Mouse (Mus musculus) thymus, postnatal 25 days (tissue): ENCODE data around the gene Bfsp1.
A peak's percentile ranks its signal among the peaks of the same experiment; 100 is the strongest.

Source experiments
- DNase-seq: peaks from one replicate; pipeline ENCODE4 v3.0.0; 2022

Gene Bfsp1

GRCm38 (mm10) chr2:143852295-143853275 is 10.4 kb downstream of the Bfsp1 start:
- no peak for DNase-seq

DNA sequence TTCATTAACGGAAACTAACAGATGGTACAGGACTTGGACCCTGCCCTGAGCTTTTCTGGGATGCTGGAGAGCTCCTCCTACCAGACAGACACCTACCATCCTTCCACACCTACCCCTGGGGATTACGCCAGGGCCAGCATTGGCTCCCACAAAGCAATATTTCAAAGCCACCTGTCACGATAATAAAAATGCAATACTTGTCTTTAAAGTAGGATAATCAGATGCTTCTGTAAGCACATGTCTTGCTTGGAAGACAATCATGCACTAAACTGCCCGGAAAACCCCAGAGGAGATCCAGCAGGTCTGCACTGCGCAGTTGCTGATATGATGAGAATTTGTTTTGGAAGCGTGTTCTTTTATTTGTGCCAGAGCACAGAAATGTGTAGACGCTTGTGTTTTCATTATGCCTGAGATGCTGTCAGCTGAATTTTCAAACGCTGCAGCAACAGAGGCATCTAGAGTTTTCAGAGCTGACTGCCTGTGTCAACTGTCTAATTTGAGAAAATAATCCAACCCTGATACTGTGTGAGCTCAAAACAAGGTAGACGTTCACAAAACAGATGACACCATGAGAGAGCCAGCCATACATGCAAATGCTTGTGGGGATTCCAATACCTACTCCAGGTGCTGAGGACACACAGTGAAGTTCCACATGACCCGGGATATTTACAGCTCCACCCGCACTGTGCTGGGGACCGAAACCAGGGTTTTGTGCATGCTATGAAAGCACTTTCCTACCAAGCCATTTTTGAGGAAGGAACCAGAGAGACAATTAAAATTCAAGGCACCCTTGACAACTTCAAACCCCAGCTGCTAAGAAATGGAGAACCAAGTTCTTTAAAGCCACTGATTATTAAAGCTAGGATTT is 11.4 kb downstream of the Bfsp1 start:
- no peak for DNase-seq

- DNase-seq, result no peak
Measured at GRCm38 (mm10) chr2:143847291-143847690, 15.7 kb downstream of the Bfsp1 start.

- DNase-seq, result no peak
Measured at GRCm38 (mm10) chr2:143846799-143847198, 16.2 kb downstream of the Bfsp1 start.

DNA sequence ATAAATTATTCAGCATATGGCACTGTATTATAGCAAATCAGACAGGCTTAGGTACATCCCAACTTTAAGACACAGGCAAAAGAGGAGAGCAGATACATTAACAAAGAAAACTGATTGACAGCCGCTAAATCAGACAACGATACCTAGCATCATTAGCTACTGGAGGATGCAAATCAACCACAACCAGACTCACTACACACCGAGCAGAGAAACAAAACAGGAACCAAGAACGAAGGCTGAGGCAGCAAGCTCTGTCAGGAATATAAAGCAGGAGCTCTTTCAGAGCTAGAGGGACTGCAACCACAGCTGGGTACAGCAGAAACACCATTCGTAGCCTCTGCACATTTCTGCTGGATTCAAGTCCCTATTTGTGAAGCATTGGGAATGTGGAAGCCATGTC is 18.2 kb downstream of the Bfsp1 start:
- DNase-seq, result no peak

DNA sequence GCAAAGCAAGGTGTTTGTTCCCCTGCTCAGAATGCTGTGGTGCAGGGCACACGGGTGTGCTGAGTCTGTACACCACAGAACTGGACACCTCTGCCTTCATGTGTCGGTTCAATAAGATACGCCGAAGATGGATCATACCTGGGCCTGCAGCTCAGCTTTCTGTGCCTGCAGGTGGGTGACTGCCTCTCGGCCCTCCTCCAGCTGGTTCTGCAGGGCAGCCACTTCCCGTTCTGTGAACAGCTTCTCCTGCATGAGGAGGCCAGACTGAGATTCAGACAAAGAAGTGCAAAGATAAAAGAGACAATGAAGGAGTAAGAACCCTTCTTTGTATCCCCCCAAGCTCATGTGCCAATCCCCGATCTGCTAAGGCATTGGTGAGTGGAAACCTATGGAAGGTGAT is 21.4 kb downstream of the Bfsp1 start:
- DNase-seq, result peak; percentile 22

- no peak for DNase-seq
Measured at GRCm38 (mm10) chr2:143840895-143841294, 22.1 kb downstream of the Bfsp1 start.

- no peak for DNase-seq
Measured at GRCm38 (mm10) chr2:143839458-143839857, 23.5 kb downstream of the Bfsp1 start.

DNA sequence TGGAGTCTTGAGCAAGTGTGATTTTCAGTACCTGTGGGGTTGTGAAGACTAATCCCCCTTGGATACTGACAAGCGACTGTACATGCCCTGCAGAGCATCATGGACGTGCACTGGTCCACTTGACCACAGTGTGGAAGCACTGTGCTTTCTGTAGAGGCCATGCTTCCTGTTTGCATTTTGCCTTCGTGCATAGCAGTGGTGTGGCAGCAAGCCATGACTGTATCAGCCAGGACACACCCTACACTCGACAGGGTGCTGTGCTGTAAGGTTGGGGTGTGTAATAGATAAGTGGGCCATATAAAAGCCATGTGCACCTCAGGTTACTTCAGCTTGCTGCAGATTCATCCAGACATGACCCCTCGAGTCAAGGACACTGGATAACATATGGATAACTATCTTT is 24.3 kb downstream of the Bfsp1 start:
- no peak for DNase-seq

DNA sequence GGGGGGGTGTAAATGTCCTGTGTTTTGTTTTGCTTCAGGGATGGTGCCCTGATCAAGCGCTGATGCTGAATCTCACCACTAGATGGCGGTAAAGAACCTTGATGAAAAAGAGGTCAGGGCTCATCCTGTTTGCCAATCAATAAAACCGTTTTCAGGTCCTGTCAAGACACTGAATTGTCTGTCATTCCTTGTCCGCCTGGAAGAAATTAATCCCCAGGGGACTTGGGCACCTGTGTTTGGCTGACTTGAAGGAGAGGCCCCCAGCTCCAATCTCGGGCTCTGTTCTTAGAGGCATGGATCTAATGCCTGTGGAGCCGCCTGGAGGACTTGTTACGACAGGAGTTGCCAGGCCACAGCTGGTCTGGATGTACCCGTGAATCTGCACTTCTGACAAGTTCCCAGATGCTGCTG is 25.7 kb downstream of the Bfsp1 start:
- DNase-seq, result peak; percentile 71

- DNase-seq, result no peak
Measured at GRCm38 (mm10) chr2:143835820-143836219, 27.2 kb downstream of the Bfsp1 start.

DNA sequence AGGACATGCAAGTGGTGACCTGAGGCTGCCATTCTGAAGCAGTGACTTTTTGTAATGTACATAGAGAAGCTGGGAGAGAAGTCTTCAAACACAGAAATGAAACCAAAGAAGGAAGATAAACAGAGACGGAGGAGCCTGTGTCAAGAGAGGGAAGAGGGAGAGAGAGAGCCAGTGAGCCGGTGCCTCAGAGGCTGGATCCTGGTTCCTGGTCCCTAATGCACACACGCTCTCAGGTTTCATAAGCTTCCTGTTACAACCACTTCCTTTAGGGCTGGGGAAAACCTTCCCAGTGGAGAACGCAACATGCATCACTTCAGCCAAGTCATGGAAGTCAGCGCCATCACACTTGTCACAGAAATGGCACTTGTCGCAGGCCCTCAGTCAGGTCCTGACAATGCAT is 28.9 kb downstream of the Bfsp1 start:
- no peak for DNase-seq

- no peak for DNase-seq
Measured at GRCm38 (mm10) chr2:143832721-143833120, 30.3 kb downstream of the Bfsp1 start.

GRCm38 (mm10) chr2:143831645-143832044 is 31.3 kb downstream of the Bfsp1 start:
- no peak for DNase-seq

DNA sequence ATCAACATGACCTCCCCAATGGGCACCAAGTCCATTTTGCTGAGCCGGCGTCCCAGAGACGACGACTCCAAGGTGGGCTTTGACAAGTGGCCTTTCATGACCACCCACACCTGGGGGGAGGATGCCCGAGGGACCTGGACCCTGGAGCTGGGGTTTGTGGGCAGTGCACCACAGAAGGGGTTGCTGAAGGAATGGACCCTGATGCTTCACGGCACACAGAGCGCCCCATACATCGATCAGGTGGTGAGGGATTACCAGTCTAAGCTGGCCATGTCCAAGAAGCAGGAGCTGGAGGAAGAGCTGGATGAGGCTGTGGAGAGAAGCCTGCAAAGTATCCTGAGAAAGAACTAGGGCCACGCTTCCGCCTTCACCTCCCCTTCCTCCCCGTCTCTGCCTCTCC is 49.5 kb downstream of the Bfsp1 start:
- DNase-seq, result no peak

- DNase-seq, result no peak
Measured at GRCm38 (mm10) chr2:143812262-143812661, 50.7 kb downstream of the Bfsp1 start.

DNA sequence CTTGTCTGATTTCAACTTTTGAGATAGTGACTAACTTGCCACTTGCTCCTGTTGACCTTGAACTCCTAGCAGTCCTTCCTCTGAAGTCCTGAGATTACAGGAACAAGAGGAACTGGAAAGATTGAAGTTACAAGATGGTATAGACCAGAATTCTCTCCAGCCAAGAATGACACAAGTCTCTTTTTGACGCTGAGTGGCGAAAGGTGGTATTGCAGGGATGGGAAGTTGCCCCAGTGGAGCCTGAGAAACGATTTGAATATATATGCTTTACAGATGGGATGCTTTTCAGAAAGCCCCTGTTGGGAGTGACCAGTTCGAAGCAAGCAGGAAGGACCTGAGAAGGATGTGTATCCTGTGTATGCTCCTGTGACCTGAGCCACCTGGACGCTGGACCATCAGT is 54.2 kb downstream of the Bfsp1 start:
- DNase-seq, result no peak

GRCm38 (mm10) chr2:143806924-143807664 is 55.9 kb downstream of the Bfsp1 start:
- no peak for DNase-seq

GRCm38 (mm10) chr2:143806140-143806923 is 56.6 kb downstream of the Bfsp1 start:
- DNase-seq, result no peak

DNA sequence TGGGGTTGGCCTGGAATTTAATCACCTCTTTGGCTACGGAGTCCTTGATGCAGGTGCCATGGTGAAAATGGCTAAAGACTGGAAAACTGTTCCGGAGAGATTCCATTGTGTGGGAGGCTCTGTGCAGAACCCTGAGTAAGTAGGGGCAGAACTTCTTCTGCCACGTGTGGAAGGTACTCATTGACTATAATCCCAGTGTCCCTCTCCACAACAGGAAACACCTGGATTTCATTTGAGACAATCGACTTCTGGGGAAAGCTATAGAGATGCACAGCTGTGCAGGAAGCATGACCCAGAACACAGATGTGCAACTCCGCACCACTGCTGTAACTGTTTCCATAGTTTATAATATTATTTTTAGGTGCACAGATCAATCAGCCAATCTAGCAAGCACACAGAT is 61.9 kb downstream of the Bfsp1 start:
- no peak for DNase-seq

DNA sequence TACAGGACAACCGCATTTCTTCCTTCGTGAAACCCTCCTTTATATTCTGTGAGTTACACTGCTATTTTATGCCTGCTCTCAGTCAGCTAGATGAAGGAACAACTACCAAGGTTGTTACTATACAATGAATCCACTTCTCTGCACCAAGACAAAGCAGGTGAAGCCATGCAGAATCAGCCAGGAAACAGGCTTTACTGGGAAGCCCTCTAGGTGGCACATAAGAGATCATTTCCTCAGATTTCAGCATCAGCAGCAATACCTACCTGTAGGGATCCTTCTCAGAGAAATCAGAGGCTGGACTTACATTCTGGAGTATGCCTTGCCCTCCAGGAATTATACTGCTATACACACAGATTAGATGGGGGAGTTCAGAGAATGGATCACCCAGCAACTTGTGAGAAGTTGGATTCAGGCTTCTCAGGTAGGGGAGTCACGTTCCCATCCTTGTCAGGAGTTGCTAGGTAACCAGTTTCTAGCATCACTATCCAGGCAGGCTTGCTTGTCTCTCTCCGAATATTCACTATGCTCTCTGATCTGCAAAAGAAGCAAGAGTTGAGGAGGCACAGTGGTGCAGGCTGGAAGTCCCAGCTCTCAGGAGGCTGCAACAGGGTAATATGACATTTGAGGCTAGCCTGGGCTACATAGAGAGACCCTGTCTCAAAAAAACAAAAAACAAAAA is 66.5 kb downstream of the Bfsp1 start:
- DNase-seq, result no peak

GRCm38 (mm10) chr2:143795858-143796257 is 67.1 kb downstream of the Bfsp1 start:
- DNase-seq, result no peak
